Mouse (Mus musculus) naive thymus-derived CD4-positive, alpha-beta T cell, adult 2 months (primary cell): ENCODE results near the gene D930048N14Rik.
"Not testable (repeated sequence)": the region's sequence is repeated elsewhere in the genome, so short reads cannot be mapped to it uniquely, and the experiment has no call there.

Experiments used
- DNase-seq: peaks from one replicate; pipeline ENCODE4 v3.0.0-alpha.2; 2011; ENCODE audit warnings: low read depth

D930048N14Rik gene

GRCm38 (mm10) chr11:51627907-51628306 is 22.8 kb upstream of the D930048N14Rik start:
- no peak for DNase-seq

DNA sequence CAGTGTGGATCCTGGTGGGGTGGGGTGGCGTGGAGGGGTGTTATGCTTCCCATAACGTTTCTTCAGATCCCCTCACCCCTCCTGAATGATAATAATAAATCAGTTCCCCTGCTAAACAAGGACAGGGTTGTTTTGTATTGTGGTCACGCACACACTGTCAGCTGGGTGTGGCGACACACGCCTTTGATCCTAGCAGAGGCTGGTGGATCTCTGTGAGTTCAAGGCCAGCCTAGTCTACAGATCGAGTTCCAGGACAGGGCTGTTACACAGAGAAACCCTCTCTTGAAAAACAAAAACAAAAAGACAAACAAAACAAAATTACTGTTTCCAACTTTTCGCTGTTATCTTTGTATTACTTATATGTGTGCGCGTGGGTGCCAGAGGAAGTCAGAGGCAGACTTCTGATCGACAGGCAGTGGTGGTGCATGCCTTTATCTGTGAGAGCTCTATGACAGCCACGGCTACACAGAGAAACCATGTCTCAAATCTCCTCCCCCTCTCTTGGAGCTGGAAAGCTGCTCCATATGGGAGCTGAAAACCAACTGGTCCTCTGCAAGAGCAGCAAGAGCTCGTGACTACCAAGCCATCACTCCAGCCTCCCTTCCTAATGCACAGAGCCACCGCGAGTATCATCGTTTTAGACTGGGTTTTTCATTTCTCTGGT is 21.0 kb upstream of the D930048N14Rik start:
- no peak for DNase-seq

GRCm38 (mm10) chr11:51632130-51632753 is 18.5 kb upstream of the D930048N14Rik start:
- DNase-seq = no peak

- DNase-seq = not testable (repeated sequence)
Observed at GRCm38 (mm10) chr11:51633200-51633599, 17.6 kb upstream of the D930048N14Rik start.

DNA sequence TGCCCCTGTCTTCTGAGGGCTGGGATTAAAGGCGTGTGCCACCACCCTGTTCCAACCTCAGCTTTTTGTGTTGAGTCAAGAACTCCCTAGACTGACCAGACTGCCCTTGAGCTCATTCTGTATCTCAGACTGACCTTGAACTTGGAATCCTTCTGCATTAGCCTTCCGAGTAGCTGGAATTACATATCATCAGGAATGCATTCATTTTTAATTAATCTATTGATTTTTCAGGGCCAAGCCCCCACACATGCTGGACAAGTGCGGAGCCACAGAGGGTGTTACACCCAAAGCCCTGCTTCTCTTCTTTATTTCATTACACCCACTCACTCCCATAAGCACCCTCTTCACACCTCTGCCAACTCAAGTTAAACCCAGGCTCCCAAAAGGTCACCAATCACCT is 17.0 kb upstream of the D930048N14Rik start:
- DNase-seq = no peak

DNA sequence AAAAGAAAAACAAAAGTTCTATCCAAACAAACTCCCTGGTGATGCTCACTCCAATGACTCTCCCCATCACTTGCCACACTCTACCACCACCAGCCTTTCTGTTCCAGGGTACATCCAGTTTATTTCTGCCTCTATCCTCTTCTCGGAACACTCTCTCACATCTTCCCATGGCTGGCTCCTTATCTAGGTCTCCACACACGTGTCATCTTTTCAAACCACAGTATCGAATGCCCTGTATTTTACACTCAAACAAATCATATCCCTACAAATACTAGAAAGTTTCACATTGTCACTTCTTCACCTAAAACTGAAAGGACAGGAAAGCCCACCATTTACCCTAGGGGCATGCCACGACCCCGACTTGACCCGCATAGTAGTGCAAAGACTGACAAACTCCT is 15.6 kb upstream of the D930048N14Rik start:
- DNase-seq = no peak

DNA sequence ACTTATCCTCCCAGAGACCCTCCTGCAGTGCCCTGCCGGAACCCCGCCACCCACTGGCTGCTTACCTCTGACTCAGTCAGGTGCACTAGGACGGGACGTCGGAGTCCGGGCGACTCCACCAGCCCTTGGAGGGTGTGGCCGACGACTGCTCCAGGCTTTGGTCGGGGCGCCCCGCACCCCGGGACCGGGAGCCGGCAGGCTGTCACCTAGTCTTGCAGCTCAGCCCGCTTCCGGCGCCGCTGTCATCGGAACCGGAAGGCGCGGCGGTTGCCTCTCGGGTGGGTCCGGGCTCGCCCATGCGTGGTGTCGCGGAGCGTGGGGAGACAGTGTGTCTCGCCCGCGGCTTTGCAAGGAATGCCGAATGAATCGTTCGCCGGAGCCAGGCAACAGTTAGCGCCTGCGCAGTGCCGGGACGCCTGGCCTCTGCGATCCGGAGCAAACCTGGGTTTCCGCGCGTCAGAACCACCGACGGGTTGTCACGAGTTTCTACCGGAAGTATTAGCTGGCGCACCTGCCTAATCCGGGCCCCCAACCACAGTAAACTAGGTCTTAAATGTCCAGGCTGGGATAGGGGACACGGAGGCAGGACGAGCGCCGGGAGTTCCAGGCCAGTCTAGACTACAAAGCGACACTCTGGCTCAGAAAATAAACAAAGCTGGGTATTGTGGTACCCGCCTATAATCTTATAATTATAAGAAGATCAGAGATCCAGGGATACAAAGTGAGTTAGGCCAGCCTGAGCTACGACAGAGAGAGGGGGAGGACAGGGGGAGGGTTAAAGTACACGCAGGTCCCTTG is 15.0 kb upstream of the D930048N14Rik start, which contains the start of gene Rmnd5b:
Gene Rmnd5b, minus strand, starts transcription at position 372 of the 798 bp plus-strand sequence.
- DNase-seq = peak; percentile 93

- peak; percentile 89 for DNase-seq
Observed at GRCm38 (mm10) chr11:51636323-51636684, 14.4 kb upstream of the D930048N14Rik start.

DNA sequence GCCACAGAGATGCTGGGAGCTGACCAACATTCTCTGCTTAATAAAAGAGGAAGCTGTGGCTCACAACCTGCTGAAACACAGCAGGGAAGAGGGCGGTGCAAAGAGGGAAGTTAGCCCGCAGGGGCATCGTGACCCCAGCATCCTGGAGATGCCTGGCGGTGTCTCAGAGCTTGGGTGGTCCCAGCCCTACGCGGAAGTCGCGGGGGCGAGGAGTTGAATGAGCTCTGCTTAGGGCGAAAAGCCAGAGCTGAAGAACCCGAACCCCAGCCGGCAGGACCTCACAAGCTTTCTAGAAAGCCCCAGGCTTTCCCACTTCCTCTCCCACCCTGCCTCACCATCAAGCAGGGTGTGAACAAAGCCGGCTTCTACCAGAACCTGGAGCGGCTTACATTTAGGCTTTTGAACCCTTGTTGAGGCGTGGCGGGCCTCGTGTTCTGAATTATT is 12.8 kb upstream of the D930048N14Rik start:
- DNase-seq = peak; percentile 64

DNA sequence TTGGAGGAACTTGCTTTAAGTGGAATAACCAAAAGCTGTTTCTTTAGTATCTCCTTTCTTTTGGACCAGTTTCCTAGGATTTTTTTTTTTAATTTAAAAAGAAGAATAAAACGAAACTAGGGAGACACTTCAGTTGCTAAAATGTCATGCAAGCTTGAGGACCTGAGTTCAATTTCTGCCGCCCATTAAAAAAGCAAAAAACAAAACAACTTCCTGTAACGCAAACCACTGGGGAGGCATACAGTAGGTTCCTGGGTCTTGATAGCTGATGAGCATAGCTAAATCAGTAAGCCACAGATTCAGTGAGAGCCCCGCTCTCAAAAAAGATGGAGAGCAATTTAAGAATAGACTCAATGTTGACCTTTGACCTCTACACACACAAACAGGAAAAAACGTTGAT is 12.3 kb upstream of the D930048N14Rik start:
- peak; percentile 40 for DNase-seq

DNA sequence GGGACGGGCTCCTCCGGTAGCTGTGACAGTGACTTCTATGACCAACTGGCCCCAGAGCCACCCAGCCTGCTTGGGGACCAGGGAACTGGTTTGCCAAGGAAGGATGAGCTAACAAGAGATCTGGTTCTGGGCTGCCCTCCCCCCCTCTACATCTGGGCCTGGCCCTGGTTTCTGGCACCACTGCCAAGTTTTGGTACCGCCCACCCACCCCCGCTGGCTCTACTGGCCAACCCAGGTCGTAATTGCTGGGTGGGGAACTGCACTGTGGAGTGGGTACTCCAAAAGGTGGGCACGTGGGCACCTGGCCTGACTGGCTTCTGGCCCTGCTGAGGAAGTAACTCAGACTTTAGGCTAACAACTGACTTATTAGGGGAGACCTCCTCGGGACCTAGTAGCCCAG is 10.0 kb upstream of the D930048N14Rik start:
- no peak for DNase-seq

- DNase-seq = no peak
Observed at GRCm38 (mm10) chr11:51643202-51643601, 7.6 kb upstream of the D930048N14Rik start.

- DNase-seq = peak; percentile 55
Observed at GRCm38 (mm10) chr11:51643761-51644160, 7.0 kb upstream of the D930048N14Rik start.

DNA sequence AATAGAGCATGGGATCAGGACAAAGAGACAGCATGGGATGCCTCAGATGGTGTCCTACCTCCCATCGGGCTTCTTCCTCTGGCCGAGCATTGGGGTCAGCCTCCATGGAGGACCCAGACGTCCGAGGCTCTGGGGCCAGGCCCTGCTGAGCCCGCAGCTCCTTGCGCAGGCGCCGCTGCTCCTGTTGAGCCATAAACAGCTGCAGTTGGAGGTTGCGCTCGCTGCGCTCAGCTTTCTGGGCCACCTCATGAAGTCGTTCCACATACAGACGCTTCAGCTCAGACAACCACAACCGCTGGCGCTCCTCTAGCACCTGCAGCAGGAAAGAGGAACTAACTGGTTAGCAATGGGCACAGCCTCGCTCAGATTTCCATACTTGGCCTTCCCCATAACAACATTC is 6.5 kb upstream of the D930048N14Rik start:
- peak; percentile 71 for DNase-seq

- DNase-seq = no peak
Observed at GRCm38 (mm10) chr11:51645293-51645692, 5.5 kb upstream of the D930048N14Rik start.

DNA sequence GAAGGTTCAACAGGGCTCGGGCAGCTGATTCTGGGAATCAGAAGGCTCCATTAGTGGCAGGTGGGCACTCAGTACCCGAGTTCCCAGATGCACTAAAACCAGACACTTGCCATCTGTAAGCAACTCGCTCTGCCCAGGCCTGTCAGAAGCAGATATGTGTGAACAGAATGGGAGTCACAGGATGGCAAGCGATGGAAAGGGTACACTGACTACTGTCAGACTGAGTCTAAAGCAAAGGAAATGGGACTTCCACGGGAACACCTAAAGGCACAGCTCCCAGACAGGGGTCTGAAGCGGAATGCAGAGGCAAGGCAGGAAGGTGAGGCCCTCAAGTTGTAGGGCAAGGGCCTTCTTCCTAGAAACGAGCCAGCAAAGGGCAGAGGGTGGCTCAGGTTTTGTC is 4.5 kb upstream of the D930048N14Rik start:
- no peak for DNase-seq

DNA sequence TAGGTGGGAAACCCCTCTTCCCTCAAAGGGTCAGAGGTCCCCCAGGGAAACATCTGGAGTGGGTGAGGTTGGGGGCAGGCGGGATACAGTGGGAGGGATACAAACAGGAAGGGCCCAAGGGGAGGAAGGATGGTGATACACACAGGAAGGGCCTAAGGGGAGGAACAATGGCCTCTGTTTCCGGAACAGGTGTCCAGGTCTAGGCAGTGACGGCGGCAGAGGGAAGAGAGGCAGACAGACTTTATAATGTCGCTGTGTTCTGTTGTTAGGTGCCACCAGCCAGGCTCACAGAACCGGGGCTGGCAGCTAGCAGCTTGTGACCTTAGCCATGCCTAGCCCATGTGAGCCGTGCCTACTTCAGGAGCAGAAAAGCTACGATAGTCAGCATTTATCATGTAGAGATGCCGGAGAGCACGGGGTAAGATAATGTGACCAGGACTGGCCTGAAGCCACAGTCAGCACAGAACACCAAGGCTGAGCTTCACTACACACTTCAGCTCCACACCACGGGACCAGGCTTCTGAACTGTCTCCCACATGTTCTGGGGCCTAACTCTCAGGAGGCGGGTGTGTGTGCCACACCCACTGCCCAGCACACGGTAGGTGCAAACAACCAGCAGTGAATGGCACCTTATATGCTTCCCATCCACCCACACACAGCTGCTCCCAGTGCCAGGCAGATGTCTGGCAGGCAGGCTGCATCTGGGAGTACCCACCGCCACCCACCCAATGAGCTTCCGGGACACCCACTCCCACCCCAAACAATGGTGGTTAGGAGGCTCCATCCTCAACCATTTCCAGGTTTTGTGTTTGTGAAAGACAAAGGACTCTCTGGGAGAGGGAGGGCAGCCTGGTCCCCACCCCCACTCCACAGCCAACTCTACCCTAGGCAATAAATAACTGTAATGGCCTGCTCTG is 3.7 kb upstream of the D930048N14Rik start:
- DNase-seq = no peak

DNA sequence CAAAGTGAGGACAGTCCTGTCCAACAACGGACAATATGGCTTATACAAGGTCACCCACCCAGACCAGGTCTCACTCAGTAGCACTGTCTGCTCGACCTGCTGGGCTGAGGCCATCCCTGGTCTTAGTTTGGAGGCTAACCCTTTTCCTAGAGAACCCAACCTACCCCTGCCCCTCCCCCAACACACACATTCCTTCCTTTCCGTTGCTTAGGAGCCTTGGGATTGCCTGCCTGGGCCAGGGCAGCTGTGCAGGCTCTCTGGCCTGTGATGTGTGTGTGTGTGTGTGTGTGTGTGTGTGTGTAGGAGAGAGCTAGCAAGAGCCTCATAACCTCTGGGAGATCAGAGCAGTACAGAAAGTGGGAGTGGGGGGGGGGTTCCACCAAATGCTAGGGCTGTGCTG is 2.2 kb upstream of the D930048N14Rik start:
- no peak for DNase-seq

- no peak for DNase-seq
Observed at GRCm38 (mm10) chr11:51649111-51649888, 1.5 kb upstream of the D930048N14Rik start.

GRCm38 (mm10) chr11:51649889-51650199 is 910 bp upstream of the D930048N14Rik start:
- peak; percentile 59 for DNase-seq

- no peak for DNase-seq
Observed at GRCm38 (mm10) chr11:51650261-51650660, 493 bp upstream of the D930048N14Rik start.
